Mouse (Mus musculus) frontal cortex, postnatal 10 days (tissue): Measurements from ENCODE around the gene Brat1.
"Not testable (repeated sequence)": the region's sequence is repeated elsewhere in the genome, so short reads cannot be mapped to it uniquely, and the experiment has no call there.

ENCODE experiments used
- DNase-seq, 2 experiments: peaks; one replicate each; pipeline ENCODE4 v3.0.0; 2022; ENCODE audit warnings: low spot score in 2 of 2, mixed read lengths in 1 of 2

Gene Brat1

GRCm38 (mm10) chr5:140704378-140705251, at the start of gene Brat1:
TSS of gene Brat1 (plus strand) at chr5:140705011.
- peak; percentile 100 for DNase-seq

GRCm38 (mm10) chr5:140659607-140660272, 45.1 kb upstream of the Brat1 start:
- DNase-seq: peak; percentile 74 to 91

- no peak for DNase-seq
Observed at GRCm38 (mm10) chr5:140660398-140660797, 44.4 kb upstream of the Brat1 start.

GRCm38 (mm10) chr5:140661427-140661826, 43.4 kb upstream of the Brat1 start:
- no peak for DNase-seq

GRCm38 (mm10) chr5:140661875-140662643, 42.8 kb upstream of the Brat1 start:
- DNase-seq: no peak

- peak in 1 of 2 experiments; percentile 78 for DNase-seq
Observed at GRCm38 (mm10) chr5:140662741-140663592, 41.8 kb upstream of the Brat1 start.

- DNase-seq: peak; percentile 57 to 59
Observed at GRCm38 (mm10) chr5:140663621-140664180, 41.1 kb upstream of the Brat1 start.

- no peak for DNase-seq
Observed at GRCm38 (mm10) chr5:140672115-140672514, 32.7 kb upstream of the Brat1 start.

- DNase-seq: not testable (repeated sequence)
Observed at GRCm38 (mm10) chr5:140672603-140673002, 32.2 kb upstream of the Brat1 start.

- DNase-seq: no peak
Observed at GRCm38 (mm10) chr5:140674036-140674435, 30.8 kb upstream of the Brat1 start.

GRCm38 (mm10) chr5:140675079-140675478, 29.7 kb upstream of the Brat1 start:
- no peak for DNase-seq

GRCm38 (mm10) chr5:140675640-140676039, 29.2 kb upstream of the Brat1 start:
- DNase-seq: no peak

- DNase-seq: no peak
Observed at GRCm38 (mm10) chr5:140677137-140677536, 27.7 kb upstream of the Brat1 start.

- DNase-seq: no peak
Observed at GRCm38 (mm10) chr5:140680051-140680450, 24.8 kb upstream of the Brat1 start.

- no peak for DNase-seq
Observed at GRCm38 (mm10) chr5:140680950-140681349, 23.9 kb upstream of the Brat1 start.

- no peak for DNase-seq
Observed at GRCm38 (mm10) chr5:140682113-140682512, 22.7 kb upstream of the Brat1 start.

GRCm38 (mm10) chr5:140684343-140685148, 20.3 kb upstream of the Brat1 start:
- DNase-seq: peak in 1 of 2 experiments; percentile 49

- no peak for DNase-seq
Observed at GRCm38 (mm10) chr5:140688434-140688833, 16.4 kb upstream of the Brat1 start.

- no peak for DNase-seq
Observed at GRCm38 (mm10) chr5:140695987-140696386, 8.8 kb upstream of the Brat1 start.

- no peak for DNase-seq
Observed at GRCm38 (mm10) chr5:140699776-140700175, 5.0 kb upstream of the Brat1 start.
